Mouse (Mus musculus) thymus, adult 2 months (tissue): ENCODE measurements around the gene Vps39. TPM values are rescaled to one million over a fixed set of nuclear protein-coding genes. Genes with fewer than 3 reads are reported as not detected.

Experiments
- DNase-seq: peaks from one replicate; pipeline ENCODE4 v3.0.0; 2021
- H3K27ac ChIP-seq: fragments of 200-500 bp; 2 replicates; pipeline ENCODE4 v1.5.1; 2012; ENCODE audit warnings: low read length, control low read depth; ENCODE audit not compliant: control insufficient read depth, insufficient read depth
- H3K27me3 ChIP-seq: fragments of 200-500 bp; 2 replicates; pipeline ENCODE4 v1.6.1; 2012; ENCODE audit warnings: mild to moderate bottlenecking, low read length, moderate library complexity, mixed read lengths; ENCODE audit not compliant: control insufficient read depth, insufficient read depth
- H3K36me3 ChIP-seq: fragments of 200-500 bp; 2 replicates; pipeline ENCODE4 v1.6.1; 2012; ENCODE audit warnings: mild to moderate bottlenecking, low read length, moderate library complexity; ENCODE audit not compliant: control insufficient read depth, insufficient read depth
- H3K4me1 ChIP-seq: fragments of 200-500 bp; replicated peaks from 2 replicates; pipeline ENCODE4 v1.6.1; 2012; ENCODE audit warnings: low read length; ENCODE audit not compliant: control insufficient read depth, insufficient read depth
- H3K4me3 ChIP-seq: fragments of 200-500 bp; 2 replicates; pipeline ENCODE4 v1.5.1; 2012; ENCODE audit warnings: mild to moderate bottlenecking, low read length, control low read depth, moderate library complexity; ENCODE audit not compliant: control insufficient read depth, insufficient read depth
- CTCF ChIP-seq: fragments of 200-500 bp; IDR thresholded peaks from 2 replicates; pipeline ENCODE4 v1.5.1; 2012; ENCODE audit warnings: mild to moderate bottlenecking, control low read depth, low read length, moderate library complexity, borderline replicate concordance; ENCODE audit not compliant: control insufficient read depth, poor library complexity, insufficient read depth; ENCODE audit errors: extremely low read depth
- POLR2A ChIP-seq: fragments of 200-500 bp; IDR thresholded peaks from 2 replicates; pipeline ENCODE4 v1.6.1; 2012; ENCODE audit warnings: mild to moderate bottlenecking, low read length, control low read depth, moderate library complexity; ENCODE audit not compliant: control insufficient read depth, poor library complexity, insufficient read depth; ENCODE audit errors: extremely low read depth
- WGBS: fragments of 180-500 bp; shearing (Covaris S2); methylation state at CpG from one replicate; pipeline ENCODE4 v1.1.7; 2018; 5-methylcytosine and 5-hydroxymethylcytosine counted together
- polyA plus RNA-seq: library from polyadenylated mRNA; depleted of rRNA; stranded (reverse); fragments of >200 nt; gene quantifications from 2 replicates; pipeline ENCODE4 v1.2.3, GENCODE M21; 2012

Vps39 gene
- polyA plus RNA-seq, 1 experiment: 40.8 TPM

- WGBS: 98% methylated on average over 1 of the region's 1 CpGs
- TF ChIP-seq CTCF (no peak), POLR2A (no peak)
- Histone ChIP-seq H3K27me3 (no peaks in the 10 kb centered on the region), H3K27ac (no peak overlapping the region), H3K36me3 (peaks cover 72% of the 10 kb centered on the region), H3K4me3 (no peak overlapping the region), H3K4me1 (no peaks in the 10 kb centered on the region)
- DNase-seq: no peak
Observed at GRCm38 (mm10) chr2:120341741-120342140, 11.2 kb downstream of the Vps39 start.

GRCm38 (mm10) chr2:120337886-120338285 lies 15.1 kb downstream of the Vps39 start:
- no peaks in the 10 kb centered on the region for H3K4me1 ChIP-seq
- 88% methylated on average over 2 of the region's 2 CpGs for WGBS
- H3K27me3 ChIP-seq: no peaks in the 10 kb centered on the region
- no peak for TF ChIP-seq POLR2A
- no peak for TF ChIP-seq CTCF
- H3K36me3 ChIP-seq: peaks cover 65% of the 10 kb centered on the region
- no peak for DNase-seq
- H3K4me3 ChIP-seq: no peak overlapping the region
- H3K27ac ChIP-seq: no peak overlapping the region

- TF ChIP-seq CTCF (no peak), POLR2A (no peak)
- peaks cover 65% of the 10 kb centered on the region for H3K36me3 ChIP-seq
- H3K27ac ChIP-seq: no peak overlapping the region
- WGBS: over 99% methylated on average over 4 of the region's 4 CpGs
- no peak for DNase-seq
- no peaks in the 10 kb centered on the region for H3K4me1 ChIP-seq
- H3K4me3 ChIP-seq: no peak overlapping the region
- no peaks in the 10 kb centered on the region for H3K27me3 ChIP-seq
Observed at GRCm38 (mm10) chr2:120331575-120331974, 21.4 kb downstream of the Vps39 start.

- TF ChIP-seq CTCF (no peak), POLR2A (no peak)
- Histone ChIP-seq H3K27ac (no peak overlapping the region), H3K4me3 (no peak overlapping the region), H3K36me3 (peaks cover 23% of the 10 kb centered on the region), H3K4me1 (no peaks in the 10 kb centered on the region), H3K27me3 (no peaks in the 10 kb centered on the region)
- DNase-seq: no peak
- WGBS: 92% methylated on average over 4 of the region's 4 CpGs
Observed at GRCm38 (mm10) chr2:120315077-120315476, 37.9 kb downstream of the Vps39 start.

GRCm38 (mm10) chr2:120314487-120314886 lies 38.5 kb downstream of the Vps39 start:
- TF ChIP-seq CTCF: no peak
- no peak for TF ChIP-seq POLR2A
- Histone ChIP-seq H3K36me3 (peaks cover 21% of the 10 kb centered on the region), H3K27ac (no peak overlapping the region), H3K4me3 (no peak overlapping the region), H3K27me3 (no peaks in the 10 kb centered on the region), H3K4me1 (no peaks in the 10 kb centered on the region)
- WGBS: 92% methylated on average over 4 of the region's 4 CpGs
- no peak for DNase-seq

GRCm38 (mm10) chr2:120313976-120314375 lies 39.0 kb downstream of the Vps39 start, which contains the start of gene Pla2g4f:
Gene Pla2g4f (minus strand): TSS chr2:120314165.
- no peak for TF ChIP-seq CTCF
- no peak for TF ChIP-seq POLR2A
- no peak within 1 kb of the TSS; the same call in 1 of the 2 replicates for H3K27ac ChIP-seq
- no peak for DNase-seq

GRCm38 (mm10) chr2:120312276-120312825 lies 40.6 kb downstream of the Vps39 start:
- no peak for DNase-seq
- Histone ChIP-seq H3K36me3 (peaks cover 6% of the 10 kb centered on the region), H3K4me1 (no peaks in the 10 kb centered on the region), H3K27me3 (no peaks in the 10 kb centered on the region), H3K27ac (no peak overlapping the region), H3K4me3 (no peak overlapping the region)
- no peak for TF ChIP-seq CTCF
- TF ChIP-seq POLR2A: no peak
- WGBS: 95% methylated on average over 7 of the region's 7 CpGs

More at GRCm38 (mm10) chr2:120313976-120314375, 39.0 kb downstream of the Vps39 start, which contains the start of gene Pla2g4f:
- WGBS: 82% methylated on average over 3 of the region's 3 CpGs
- Histone ChIP-seq H3K4me3 (no peak within 1 kb of the TSS), H3K36me3 (peaks cover 18% of the 10 kb centered on the region), H3K4me1 (no peaks in the 10 kb centered on the region), H3K27me3 (no peaks in the 10 kb centered on the region)
